Mouse (Mus musculus) limb, embryonic 15.5 days (tissue): ENCODE measurements at regions not wholly inside any gene's neighbourhood (a gene's known extent, or its start where the extent isn't known, plus 50 kb on each side); places are given as distances from the start of the nearest gene placed in this dataset.

Experiments used
- ATAC-seq: fragments of 200-750 bp; cut with Nextera tagmentation; 2 replicates; pipeline ENCODE4 v1.8.0; 2017; ENCODE audit warnings: low read depth, moderate TSS enrichment; ENCODE audit not compliant: insufficient number of reproducible peaks, low FRiP score, low TSS enrichment
- H3K27ac ChIP-seq: fragments of 300-500 bp; sonication (generic); 2 replicates; pipeline ENCODE4 v1.5.1; 2015; ENCODE audit warnings: moderate library complexity, mild to moderate bottlenecking, inconsistent platforms
- H3K27me3 ChIP-seq: fragments of 300-500 bp; sonication (generic); 2 replicates; pipeline ENCODE4 v1.6.1; 2015; ENCODE audit warnings: inconsistent platforms
- H3K36me3 ChIP-seq: fragments of 300-500 bp; sonication (generic); 2 replicates; pipeline ENCODE4 v1.6.1; 2015; ENCODE audit warnings: inconsistent platforms
- H3K4me1 ChIP-seq: fragments of 300-500 bp; sonication (generic); 2 replicates; pipeline ENCODE4 v1.6.1; 2015; ENCODE audit warnings: inconsistent platforms
- H3K4me2 ChIP-seq: fragments of 300-500 bp; sonication (generic); 2 replicates; pipeline ENCODE4 v1.6.1; 2015; ENCODE audit warnings: mild to moderate bottlenecking, inconsistent platforms
- H3K4me3 ChIP-seq: fragments of 300-500 bp; sonication (generic); 2 replicates; pipeline ENCODE4 v1.5.1; 2015; ENCODE audit warnings: mild to moderate bottlenecking, inconsistent platforms
- H3K9ac ChIP-seq: fragments of 300-500 bp; sonication (generic); 2 replicates; pipeline ENCODE4 v1.6.1; 2015; ENCODE audit warnings: inconsistent platforms
- H3K9me3 ChIP-seq: fragments of 300-500 bp; sonication (generic); 2 replicates; pipeline ENCODE4 v1.6.1; 2016; ENCODE audit warnings: inconsistent platforms
- WGBS: fragments of 180-500 bp; shearing (Covaris S2); methylation state at CpG from one replicate; pipeline ENCODE4 v1.1.7; 2015; 5-methylcytosine and 5-hydroxymethylcytosine counted together

DNA sequence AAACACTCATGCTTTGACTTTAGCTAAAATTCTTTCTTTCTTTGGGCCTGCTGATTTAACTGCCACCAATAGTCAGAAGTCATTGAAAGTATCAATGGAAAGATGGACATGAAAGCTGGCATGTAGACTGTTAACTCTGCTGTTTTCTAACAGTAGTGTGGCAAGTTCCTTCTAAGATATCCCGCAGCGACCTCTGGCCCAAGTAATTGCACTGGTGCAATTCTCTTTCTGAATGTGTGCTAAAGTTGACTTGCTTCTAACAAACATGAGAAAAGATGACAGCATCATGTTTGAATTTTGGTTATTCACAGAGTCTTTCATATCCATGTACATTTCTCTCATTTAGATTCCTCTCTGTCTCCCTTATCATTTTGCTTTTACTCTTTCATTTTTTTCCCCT is 109.7 kb upstream of the Rmdn2 start:
- Histone ChIP-seq H3K4me2 (no peak overlapping the region), H3K4me1 (peaks cover 6% of the 10 kb centered on the region; the same call in 1 of the 2 replicates), H3K9ac (no peak overlapping the region), H3K27me3 (no peaks in the 10 kb centered on the region), H3K36me3 (no peaks in the 10 kb centered on the region), H3K27ac (no peak overlapping the region), H3K4me3 (no peak overlapping the region), H3K9me3 (no peaks in the 10 kb centered on the region)
- ATAC-seq, result no peak
- 80% methylated on average over 2 of the region's 2 CpGs for WGBS

DNA sequence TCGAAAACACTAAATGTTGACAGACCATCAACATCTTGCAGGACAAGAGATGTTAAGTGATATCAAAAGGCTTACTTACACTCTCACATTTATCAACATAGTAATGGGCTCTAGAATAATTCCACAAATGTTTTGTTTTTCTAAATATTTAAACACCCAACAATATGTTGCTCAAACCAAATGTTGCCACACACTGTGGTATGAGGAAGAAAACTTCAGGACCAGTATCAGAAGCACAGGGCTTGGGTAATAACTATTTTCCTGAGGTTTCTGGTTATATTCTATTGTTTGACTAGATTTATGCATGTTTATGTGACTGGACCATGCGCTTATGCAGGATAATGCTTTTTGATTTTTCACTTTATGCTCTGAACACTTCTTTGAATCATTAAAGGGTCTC is 108.6 kb upstream of the Rmdn2 start:
- Histone ChIP-seq H3K9me3 (no peaks in the 10 kb centered on the region), H3K9ac (no peak overlapping the region), H3K36me3 (no peaks in the 10 kb centered on the region), H3K4me1 (peaks cover 6% of the 10 kb centered on the region; the same call in 1 of the 2 replicates), H3K4me2 (no peak overlapping the region), H3K27ac (no peak overlapping the region), H3K27me3 (no peaks in the 10 kb centered on the region), H3K4me3 (no peak overlapping the region)
- no peak for ATAC-seq
- WGBS, result 92% methylated on average over 2 of the region's 2 CpGs

DNA sequence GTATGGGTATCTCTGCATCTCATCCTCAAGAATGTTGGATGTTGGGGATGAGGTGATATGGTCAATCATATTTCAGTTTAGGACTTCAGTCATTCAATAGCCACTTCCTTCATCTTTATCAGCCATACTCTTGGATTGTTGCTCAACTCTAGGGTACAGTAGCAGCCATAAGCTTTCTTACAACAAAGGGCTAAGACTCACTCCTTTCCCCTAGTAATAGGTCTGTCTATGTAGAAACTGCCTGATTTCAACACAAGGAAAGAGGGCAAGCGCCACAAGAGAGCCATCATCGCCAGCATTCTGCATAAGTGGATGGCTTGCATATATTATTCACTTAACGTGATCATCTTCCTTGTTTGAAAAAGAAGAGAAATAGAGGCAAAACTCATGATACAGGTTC is 107.5 kb upstream of the Rmdn2 start:
- no peak for ATAC-seq
- WGBS, result 92% methylated on average over 3 of the region's 3 CpGs
- Histone ChIP-seq H3K27ac (no peak overlapping the region), H3K9ac (no peak overlapping the region), H3K4me1 (peaks cover 9% of the 10 kb centered on the region), H3K4me3 (no peak overlapping the region), H3K36me3 (no peaks in the 10 kb centered on the region), H3K27me3 (no peaks in the 10 kb centered on the region), H3K4me2 (no peak overlapping the region), H3K9me3 (no peaks in the 10 kb centered on the region)

DNA sequence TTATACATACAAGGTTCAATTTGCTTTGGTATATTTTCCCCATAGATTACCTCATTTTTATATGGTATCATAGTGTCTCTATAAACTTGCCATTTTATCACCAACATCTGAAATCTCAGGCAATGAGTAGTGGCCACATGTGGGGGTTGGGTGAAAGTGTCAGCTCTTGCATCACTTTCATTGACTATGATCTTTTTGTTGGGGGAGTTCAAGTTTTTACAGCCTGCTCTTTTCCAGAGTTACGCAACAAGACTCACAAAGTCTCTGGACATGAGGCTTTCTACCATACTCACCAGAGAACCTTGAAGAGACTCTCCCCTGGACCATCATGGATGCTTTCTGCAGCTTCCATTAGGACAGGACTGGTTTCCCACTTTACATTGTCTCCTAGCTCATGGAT is 106.1 kb upstream of the Rmdn2 start:
- no peak overlapping the region for H3K4me3 ChIP-seq
- no peak overlapping the region for H3K4me2 ChIP-seq
- H3K27ac ChIP-seq, result no peak overlapping the region
- WGBS, result 71% methylated on average over 1 of the region's 1 CpGs
- no peaks in the 10 kb centered on the region for H3K27me3 ChIP-seq
- no peak for ATAC-seq
- no peaks in the 10 kb centered on the region for H3K9me3 ChIP-seq
- no peak overlapping the region for H3K9ac ChIP-seq
- peaks cover 20% of the 10 kb centered on the region for H3K4me1 ChIP-seq
- H3K36me3 ChIP-seq, result no peaks in the 10 kb centered on the region

DNA sequence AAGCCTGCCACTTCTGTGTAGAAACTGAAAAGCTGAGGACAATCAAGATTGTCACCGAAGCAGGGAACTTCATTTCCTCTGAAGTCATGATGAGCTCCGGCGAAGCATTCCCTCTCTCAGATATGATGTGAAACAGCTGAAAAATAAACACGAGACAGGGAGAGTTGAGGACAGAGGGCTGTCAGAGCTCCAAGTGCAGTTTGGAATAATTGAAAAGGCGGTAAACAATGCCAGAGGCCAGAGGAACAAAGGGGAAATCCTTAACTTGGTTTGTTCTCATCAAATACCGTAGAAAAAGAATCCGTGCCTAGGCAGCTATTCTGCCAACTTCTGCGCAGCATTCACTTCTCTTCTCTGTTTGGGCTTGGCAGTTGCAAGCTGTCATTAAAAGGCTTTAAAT is 102.4 kb upstream of the Rmdn2 start:
- 48% methylated on average over 8 of the region's 8 CpGs for WGBS
- H3K4me2 ChIP-seq, result no peak overlapping the region
- no peak overlapping the region for H3K4me3 ChIP-seq
- peaks cover 25% of the 10 kb centered on the region for H3K4me1 ChIP-seq
- H3K9ac ChIP-seq, result no peak overlapping the region
- no peaks in the 10 kb centered on the region for H3K9me3 ChIP-seq
- H3K36me3 ChIP-seq, result no peaks in the 10 kb centered on the region
- H3K27ac ChIP-seq, result no peak overlapping the region
- no peaks in the 10 kb centered on the region for H3K27me3 ChIP-seq
- no peak for ATAC-seq

DNA sequence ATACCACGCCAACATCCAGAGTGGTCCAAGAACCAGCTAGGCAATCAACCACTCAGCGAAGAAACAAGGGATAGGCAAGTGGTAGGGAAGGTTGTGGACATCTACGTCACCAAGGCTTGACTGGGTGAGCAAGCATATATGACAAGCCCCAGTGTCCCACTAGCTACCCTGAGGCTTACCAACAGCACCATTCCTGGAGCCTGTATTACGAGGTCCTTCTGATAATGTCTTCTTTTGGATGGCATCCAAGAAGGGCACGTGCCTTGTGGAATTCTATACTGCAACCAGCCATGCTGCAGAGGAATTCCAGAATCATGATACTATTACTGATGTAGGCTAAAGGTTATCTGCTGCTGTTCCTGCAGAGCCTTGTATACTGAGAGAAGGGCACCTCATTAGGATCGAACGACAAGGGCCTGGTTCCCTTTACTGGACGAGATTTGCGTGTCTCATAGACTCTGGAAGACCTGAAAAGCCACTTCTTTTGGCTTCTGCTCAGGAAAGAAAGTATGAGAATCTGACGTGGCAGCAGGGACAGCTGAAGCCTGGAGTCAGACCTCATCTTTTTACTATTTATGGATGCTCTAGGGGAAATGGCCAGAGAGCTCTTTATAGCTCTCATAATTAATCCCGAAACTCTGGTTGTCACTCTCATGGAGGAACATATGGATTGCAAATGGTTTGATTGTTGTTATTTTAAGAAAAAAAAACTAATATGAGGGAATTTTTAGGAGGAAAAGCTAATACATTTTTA is 101.5 kb upstream of the Rmdn2 start:
- Histone ChIP-seq H3K27ac (no peak overlapping the region), H3K4me2 (no peak overlapping the region), H3K4me1 (peaks cover 27% of the 10 kb centered on the region), H3K4me3 (no peak overlapping the region), H3K36me3 (no peaks in the 10 kb centered on the region), H3K27me3 (no peaks in the 10 kb centered on the region), H3K9ac (no peak overlapping the region), H3K9me3 (no peaks in the 10 kb centered on the region)
- 47% methylated on average over 11 of the region's 11 CpGs for WGBS
- no peak for ATAC-seq

DNA sequence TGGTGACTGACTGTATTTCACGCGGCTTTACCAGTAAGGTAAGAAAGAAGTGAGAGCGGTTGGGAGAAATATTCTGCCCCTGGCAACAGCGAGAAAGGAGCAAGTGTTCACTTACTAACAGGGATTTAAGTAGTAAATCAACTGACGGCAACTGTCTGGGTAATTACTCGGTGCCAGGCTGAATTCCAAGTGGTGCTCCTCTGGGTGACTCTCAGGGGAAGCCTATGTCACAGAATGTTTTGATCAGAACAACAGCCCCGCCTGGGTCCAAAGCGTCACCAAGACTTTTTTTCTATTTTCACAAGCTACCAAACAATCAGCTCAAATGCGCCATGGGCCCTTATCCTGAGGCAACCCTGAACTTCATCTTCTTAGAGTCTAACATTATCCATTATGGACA is 100.4 kb upstream of the Rmdn2 start:
- H3K4me2 ChIP-seq, result no peak overlapping the region
- H3K9ac ChIP-seq, result no peak overlapping the region
- H3K36me3 ChIP-seq, result no peaks in the 10 kb centered on the region
- no peaks in the 10 kb centered on the region for H3K9me3 ChIP-seq
- 44% methylated on average over 9 of the region's 9 CpGs for WGBS
- no peak overlapping the region for H3K27ac ChIP-seq
- ATAC-seq, result no peak
- H3K27me3 ChIP-seq, result no peaks in the 10 kb centered on the region
- no peak overlapping the region for H3K4me3 ChIP-seq
- peaks cover 27% of the 10 kb centered on the region for H3K4me1 ChIP-seq

DNA sequence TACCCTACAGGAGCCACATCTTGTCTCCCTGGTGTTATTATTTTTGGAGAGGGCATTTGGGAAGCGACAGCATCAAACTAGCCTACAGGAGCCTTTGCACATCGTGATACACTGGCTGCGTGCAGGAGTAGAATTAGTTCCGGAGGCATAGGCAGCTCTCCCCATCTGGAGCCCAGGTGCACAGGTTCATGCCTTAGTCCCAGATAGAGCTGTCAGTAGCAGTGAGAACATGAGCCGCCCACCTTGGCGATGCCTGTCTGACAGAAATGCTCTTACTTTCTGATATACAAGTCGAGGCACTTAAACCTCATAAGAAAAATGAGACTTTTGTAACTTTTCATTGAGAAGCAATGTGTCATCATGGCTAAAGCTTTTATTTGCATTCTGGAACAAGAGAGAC is 97.6 kb upstream of the Rmdn2 start:
- Histone ChIP-seq H3K36me3 (no peaks in the 10 kb centered on the region), H3K27ac (no peak overlapping the region), H3K27me3 (no peaks in the 10 kb centered on the region), H3K4me3 (no peak overlapping the region), H3K4me2 (no peak overlapping the region), H3K9me3 (no peaks in the 10 kb centered on the region), H3K9ac (no peak overlapping the region), H3K4me1 (peaks cover 26% of the 10 kb centered on the region)
- 32% methylated on average over 7 of the region's 7 CpGs for WGBS
- ATAC-seq, result no peak

DNA sequence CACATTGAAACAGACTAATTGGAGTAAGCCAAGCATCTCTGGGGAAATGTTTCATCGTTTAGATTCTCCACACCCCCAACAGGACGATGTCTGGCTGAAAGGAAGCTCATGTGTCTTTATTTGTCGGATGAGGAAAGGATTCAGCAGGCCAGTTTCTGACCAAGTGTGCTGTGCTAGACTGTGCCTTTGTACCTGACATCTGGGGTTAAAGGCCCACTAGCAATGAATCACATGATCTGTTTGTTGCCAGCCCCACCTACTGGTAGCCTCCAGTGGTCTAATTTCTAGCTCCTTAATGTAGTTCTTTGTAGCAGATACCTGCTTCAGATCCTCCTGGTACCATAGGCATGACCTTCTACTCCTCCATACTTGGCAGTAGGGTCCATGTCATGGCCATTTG is 93.5 kb upstream of the Rmdn2 start:
- no peak overlapping the region for H3K9ac ChIP-seq
- no peak overlapping the region for H3K4me2 ChIP-seq
- H3K36me3 ChIP-seq, result no peaks in the 10 kb centered on the region
- H3K27me3 ChIP-seq, result no peaks in the 10 kb centered on the region
- no peak overlapping the region for H3K4me3 ChIP-seq
- whole genome bisulfite sequencing, result 55% methylated on average over 3 of the region's 3 CpGs
- no peaks in the 10 kb centered on the region for H3K9me3 ChIP-seq
- no peak for ATAC-seq
- peaks cover 9% of the 10 kb centered on the region; the same call in 1 of the 2 replicates for H3K4me1 ChIP-seq
- no peak overlapping the region for H3K27ac ChIP-seq

DNA sequence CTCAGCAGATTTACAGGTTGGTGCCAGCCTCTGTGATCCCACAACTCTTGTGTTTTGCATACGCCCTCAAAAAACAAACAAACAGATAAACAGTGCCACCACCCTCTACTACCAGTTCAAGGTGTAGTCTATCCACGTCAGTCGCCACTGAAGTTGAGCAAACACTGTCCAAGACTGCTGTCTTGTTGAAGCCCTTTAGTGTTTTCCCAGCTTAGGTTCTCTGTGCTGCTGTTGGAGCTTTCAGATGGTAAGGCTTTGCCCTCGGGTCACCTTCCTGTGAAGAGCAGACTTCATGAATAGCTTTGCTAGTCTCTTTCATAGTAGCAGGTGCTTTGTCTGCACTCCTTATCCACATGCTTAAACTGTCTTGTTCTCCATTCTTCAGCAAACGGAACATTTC is 93.0 kb upstream of the Rmdn2 start:
- no peak overlapping the region for H3K9ac ChIP-seq
- 86% methylated on average over 5 of the region's 5 CpGs for WGBS
- H3K9me3 ChIP-seq, result no peaks in the 10 kb centered on the region
- no peaks in the 10 kb centered on the region for H3K27me3 ChIP-seq
- ATAC-seq, result no peak
- H3K4me1 ChIP-seq, result peaks cover 8% of the 10 kb centered on the region; the same call in 1 of the 2 replicates
- no peak overlapping the region for H3K4me3 ChIP-seq
- no peak overlapping the region for H3K27ac ChIP-seq
- H3K4me2 ChIP-seq, result no peak overlapping the region
- H3K36me3 ChIP-seq, result no peaks in the 10 kb centered on the region

DNA sequence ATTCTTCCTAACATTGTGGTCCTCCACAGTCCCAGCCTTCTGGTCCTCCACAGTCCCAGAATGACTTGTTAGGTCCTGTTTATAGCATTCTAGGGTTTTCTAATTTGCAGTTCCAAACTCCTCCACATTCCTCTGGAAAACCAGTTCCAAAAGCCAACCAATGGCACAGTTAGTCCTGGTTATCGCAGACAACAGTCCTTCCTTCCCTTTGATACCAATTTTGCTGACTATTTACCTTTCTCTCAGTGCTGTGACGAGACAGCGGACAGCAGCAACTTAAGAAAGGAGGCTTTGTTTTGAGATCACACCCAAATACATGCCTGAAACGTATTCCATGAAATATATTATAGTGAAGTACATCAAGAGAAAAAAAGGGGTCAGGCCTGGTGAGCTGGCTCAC is 92.3 kb upstream of the Rmdn2 start:
- no peaks in the 10 kb centered on the region for H3K27me3 ChIP-seq
- H3K27ac ChIP-seq, result no peak overlapping the region
- H3K4me2 ChIP-seq, result no peak overlapping the region
- H3K9me3 ChIP-seq, result no peaks in the 10 kb centered on the region
- no peak overlapping the region for H3K4me3 ChIP-seq
- H3K4me1 ChIP-seq, result 0 out of 2 replicates have a peak, but pooled peaks cover 1% of the 10 kb centered on the region
- WGBS, result 77% methylated on average over 4 of the region's 4 CpGs
- no peaks in the 10 kb centered on the region for H3K36me3 ChIP-seq
- no peak overlapping the region for H3K9ac ChIP-seq
- ATAC-seq, result no peak

DNA sequence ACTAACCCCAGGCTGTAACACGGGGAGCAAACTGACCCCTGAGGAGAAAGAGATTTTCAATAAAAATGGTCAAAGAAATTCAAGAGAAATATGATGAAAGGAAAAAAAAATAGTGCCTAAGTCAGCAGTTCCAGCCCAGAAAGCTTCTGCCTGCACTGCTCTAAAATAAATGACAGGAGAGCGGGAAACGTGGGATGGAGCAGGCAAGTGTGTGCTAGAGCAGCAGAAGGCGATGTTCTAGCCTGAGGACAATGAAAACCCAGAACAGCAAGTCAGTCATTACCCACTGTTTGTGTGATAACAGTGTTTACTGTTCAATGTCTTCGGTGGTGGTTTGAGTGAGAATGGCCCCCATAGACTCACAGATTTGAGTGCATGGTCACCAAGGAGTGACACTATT is 91.4 kb upstream of the Rmdn2 start:
- 79% methylated on average over 5 of the region's 5 CpGs for WGBS
- Histone ChIP-seq H3K27ac (no peak overlapping the region), H3K4me2 (no peak overlapping the region), H3K9ac (no peak overlapping the region), H3K4me1 (no peaks in the 10 kb centered on the region), H3K9me3 (no peaks in the 10 kb centered on the region), H3K27me3 (no peaks in the 10 kb centered on the region), H3K4me3 (no peak overlapping the region), H3K36me3 (no peaks in the 10 kb centered on the region)
- no peak for ATAC-seq

DNA sequence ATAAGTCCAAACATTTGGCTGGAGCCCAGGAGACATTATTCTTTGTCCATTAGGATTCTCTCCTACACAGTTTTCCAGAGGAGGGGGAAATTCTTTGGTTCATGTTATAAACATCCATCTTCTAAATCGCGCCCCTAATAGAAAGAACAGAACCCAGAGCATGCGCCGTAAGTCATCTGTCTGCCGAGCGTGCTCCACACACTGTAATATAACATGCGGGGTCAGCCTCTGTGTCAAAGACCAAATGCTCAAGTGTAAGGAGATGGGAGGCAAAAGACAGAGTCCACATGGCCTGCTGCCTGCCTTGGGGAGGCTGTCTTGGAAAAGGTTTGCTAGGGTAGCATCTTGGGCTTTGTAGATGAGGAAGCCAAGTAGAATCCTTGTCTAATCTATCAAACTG is 90.0 kb upstream of the Rmdn2 start:
- no peaks in the 10 kb centered on the region for H3K27me3 ChIP-seq
- ATAC-seq, result no peak
- no peak overlapping the region for H3K9ac ChIP-seq
- H3K36me3 ChIP-seq, result no peaks in the 10 kb centered on the region
- no peak overlapping the region for H3K4me3 ChIP-seq
- H3K4me2 ChIP-seq, result no peak overlapping the region
- no peak overlapping the region for H3K27ac ChIP-seq
- no peaks in the 10 kb centered on the region for H3K4me1 ChIP-seq
- H3K9me3 ChIP-seq, result no peaks in the 10 kb centered on the region
- 75% methylated on average over 7 of the region's 7 CpGs for WGBS
